Mouse (Mus musculus) CH12.LX (cell line): Measurements from ENCODE around the gene Rbfox1. TPM values are rescaled to one million over a fixed set of nuclear protein-coding genes. Genes with fewer than 3 reads are reported as not detected.

Experiments
- DNase-seq: peaks from one replicate; pipeline ENCODE4 v3.0.0-alpha.2; 2013; ENCODE audit errors: extremely low read depth
- H3K27ac ChIP-seq: 2 replicates; pipeline ENCODE4 v1.5.1; 2012; ENCODE audit warnings: low read depth, mild to moderate bottlenecking, control low read depth, moderate library complexity; ENCODE audit not compliant: insufficient read depth
- H3K27me3 ChIP-seq: replicated peaks from 2 replicates; pipeline ENCODE3; 2012; ENCODE audit warnings: inconsistent platforms
- H3K36me3 ChIP-seq, 2 experiments: replicated peaks in 1 of 2; 2 replicates each; pipeline versions ENCODE3 to v1.6.1; 2012; ENCODE audit warnings: inconsistent platforms in 1 of 2, low read length in 1 of 2, mild to moderate bottlenecking in 1 of 2, mixed read lengths in 1 of 2, moderate library complexity in 1 of 2; ENCODE audit not compliant: control insufficient read depth in 1 of 2, insufficient read depth in 1 of 2
- H3K4me1 ChIP-seq, 2 experiments: 2 replicates each; pipeline ENCODE4 v1.6.1; 2012; ENCODE audit warnings: inconsistent platforms in 1 of 2, moderate library complexity in 1 of 2; ENCODE audit not compliant: insufficient read depth in 2 of 2, control insufficient read depth in 1 of 2
- H3K4me2 ChIP-seq: 2 replicates; pipeline ENCODE4 v1.6.1; 2012; ENCODE audit warnings: low read depth, mild to moderate bottlenecking, control low read depth; ENCODE audit not compliant: poor library complexity, insufficient read depth, severe bottlenecking
- H3K4me3 ChIP-seq, 3 experiments: fragments of 150-350 bp in 1 of 3; sonication (generic) in 1 of 3; replicated peaks in 1 of 3; 2 replicates each; pipeline versions ENCODE3 to v1.5.1; 2011 to 2012; ENCODE audit warnings: low read depth in 2 of 3, low read length in 2 of 3, mild to moderate bottlenecking in 2 of 3, moderate library complexity in 2 of 3, control low read depth in 1 of 3, improper control_type of control experiment in 1 of 3, inconsistent platforms in 1 of 3, mixed read lengths in 1 of 3; ENCODE audit not compliant: poor library complexity in 1 of 3
- H3K79me2 ChIP-seq: replicated peaks from 2 replicates; pipeline ENCODE4 v1.6.1; 2012; ENCODE audit warnings: mild to moderate bottlenecking, moderate library complexity; ENCODE audit not compliant: control insufficient read depth, poor library complexity, insufficient read depth, severe bottlenecking; ENCODE audit errors: extremely low read depth
- H3K9ac ChIP-seq: 2 replicates; pipeline ENCODE4 v1.6.1; 2012; ENCODE audit warnings: low read depth, mild to moderate bottlenecking, control low read depth, moderate library complexity; ENCODE audit not compliant: insufficient read depth
- H3K9me3 ChIP-seq: replicated peaks from 2 replicates; pipeline ENCODE3; 2012; ENCODE audit warnings: low read length, inconsistent platforms, mixed read lengths
- BHLHE40 ChIP-seq: IDR thresholded peaks from 2 replicates; pipeline ENCODE4 v1.6.1; 2011; ENCODE audit warnings: mild to moderate bottlenecking, low read depth, low read length, improper control_type of control experiment
- CTCF ChIP-seq, 2 experiments: IDR thresholded peaks in 1 of 2; conservative IDR thresholded peaks in 1 of 2; 2 replicates each; pipeline ENCODE4 v1.5.1; 2011 to 2012; ENCODE audit warnings: low read depth in 2 of 2, low read length in 2 of 2, improper control_type of control experiment in 1 of 2, inconsistent platforms in 1 of 2, mild to moderate bottlenecking in 1 of 2, moderate library complexity in 1 of 2
- EP300 ChIP-seq: IDR thresholded peaks from 2 replicates; pipeline ENCODE4 v1.6.1; 2011; ENCODE audit warnings: low read length, improper control_type of control experiment
- ETS1 ChIP-seq: conservative IDR thresholded peaks from 2 replicates; pipeline ENCODE4 v1.6.1; 2012; ENCODE audit warnings: low read depth, mild to moderate bottlenecking, inconsistent platforms, low read length, improper control_type of control experiment, moderate library complexity
- GABPA ChIP-seq: IDR thresholded peaks from 2 replicates; pipeline ENCODE4 v1.6.1; 2012; ENCODE audit warnings: low read depth, low read length, improper control_type of control experiment, inconsistent platforms; ENCODE audit not compliant: insufficient replicate concordance
- IRF4 ChIP-seq: IDR thresholded peaks from 2 replicates; pipeline ENCODE4 v1.6.1; 2014; ENCODE audit warnings: low read depth, mild to moderate bottlenecking, inconsistent platforms, low read length, improper control_type of control experiment
- JUN ChIP-seq: IDR thresholded peaks from 2 replicates; pipeline ENCODE4 v1.6.1; 2011; ENCODE audit warnings: low read depth, mild to moderate bottlenecking, low read length, improper control_type of control experiment, moderate library complexity; ENCODE audit not compliant: insufficient read depth
- JUND ChIP-seq: conservative IDR thresholded peaks from 2 replicates; pipeline ENCODE4 v1.6.1; 2011; ENCODE audit warnings: low read depth, low read length, improper control_type of control experiment
- MXI1 ChIP-seq: IDR thresholded peaks from 2 replicates; pipeline ENCODE4 v1.6.1; 2011; ENCODE audit warnings: mild to moderate bottlenecking, low read depth, low read length, improper control_type of control experiment
- NELFE ChIP-seq: IDR thresholded peaks from 2 replicates; pipeline ENCODE4 v1.6.1; 2011; ENCODE audit warnings: low read depth, low read length, improper control_type of control experiment
- NRF1 ChIP-seq: IDR thresholded peaks from 2 replicates; pipeline ENCODE4 v1.6.1; 2014; ENCODE audit warnings: low read depth, mild to moderate bottlenecking, inconsistent platforms, low read length, improper control_type of control experiment, moderate library complexity
- PAX5 ChIP-seq: IDR thresholded peaks from 2 replicates; pipeline ENCODE4 v1.6.1; 2012; ENCODE audit warnings: low read length, inconsistent platforms, mixed read lengths
- POLR2A ChIP-seq: IDR thresholded peaks from 2 replicates; pipeline ENCODE4 v1.6.1; 2011; ENCODE audit warnings: low read depth, mild to moderate bottlenecking, improper control_type of control experiment, low read length
- RAD21 ChIP-seq: IDR thresholded peaks from 2 replicates; pipeline ENCODE4 v1.6.1; 2011; ENCODE audit warnings: low read depth, mild to moderate bottlenecking, low read length, improper control_type of control experiment, moderate library complexity
- SIN3A ChIP-seq: IDR thresholded peaks from 2 replicates; pipeline ENCODE4 v1.6.1; 2012; ENCODE audit warnings: low read length, improper control_type of control experiment, inconsistent platforms
- ZKSCAN1 ChIP-seq: IDR thresholded peaks from 2 replicates; pipeline ENCODE4 v1.6.1; 2012; ENCODE audit warnings: low read depth, inconsistent platforms, low read length, improper control_type of control experiment, borderline replicate concordance
- ZNF384 ChIP-seq: IDR thresholded peaks from 2 replicates; pipeline ENCODE4 v1.6.1; 2012; ENCODE audit warnings: low read depth, low read length, improper control_type of control experiment, inconsistent platforms
- dilution Hi-C: fragments of 300-500 bp; cut with MboI; formaldehyde crosslinking; loops from 2 replicates; pipeline ENCODE4 v1.14.3; 2020; ENCODE audit warnings: low sequenced_read_pairs; ENCODE audit not compliant: extremely low pct_unique_long_range_greater_than_20kb, extremely low pct_ligation_motif_present
- in situ Hi-C: fragments of 300-500 bp; cut with MboI; formaldehyde crosslinking; loops from 3 replicates; pipeline ENCODE4 v1.14.3; 2019; ENCODE audit warnings: low sequenced_read_pairs, low pct_ligation_motif_present, low pct_unique_long_range_greater_than_20kb, mixed read lengths
- polyA plus RNA-seq: library from polyadenylated mRNA; unstranded; fragments of >175 nt; gene quantifications from 2 replicates; pipeline ENCODE4 v1.2.1, GENCODE M21; 2012; ENCODE audit warnings: low read depth; ENCODE audit not compliant: insufficient read length
- total RNA-seq, 2 experiments: library from RNA; depleted of rRNA; stranded (reverse); fragments of 300-350 nt in 1 of 2; fragments of >200 nt in 1 of 2; gene quantifications; 2 replicates each; pipeline ENCODE4 v1.2.3; 2012 to 2014

Gene Rbfox1
- total and polyA plus RNA-seq, 3 experiments: not detected

DNA sequence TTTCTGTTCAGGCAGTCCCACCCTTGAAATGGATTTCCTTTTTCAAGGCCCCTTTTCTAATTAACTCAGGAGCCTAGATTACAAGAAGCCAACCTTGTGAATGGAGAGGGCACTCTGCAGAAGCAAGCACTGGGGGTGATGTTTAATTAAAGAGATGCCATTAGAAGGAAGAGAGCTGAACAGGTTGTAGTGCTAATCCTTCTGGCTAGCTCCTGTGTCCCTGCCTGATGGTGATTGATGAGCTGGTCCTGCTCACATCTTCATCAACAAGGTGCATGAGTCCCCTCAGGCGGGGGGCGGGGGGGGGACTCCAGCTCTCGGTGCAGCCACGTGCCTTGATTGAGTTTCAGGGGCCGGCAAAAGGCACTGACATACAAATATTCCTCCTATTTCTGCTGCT lies 1312.8 kb downstream of the Rbfox1 start:
- no peak for DNase-seq
- H3K79me2 ChIP-seq: no peaks in the 10 kb centered on the region
- H3K9ac ChIP-seq: no peak overlapping the region
- no peak overlapping the region for H3K4me2 ChIP-seq
- no peaks in the 10 kb centered on the region for H3K36me3 ChIP-seq
- H3K27ac ChIP-seq: no peak overlapping the region
- dilution Hi-C loops (no loop called here), in situ Hi-C loops (no loop called here)
- no peak overlapping the region for H3K4me3 ChIP-seq
- no peaks in the 10 kb centered on the region for H3K27me3 ChIP-seq
- TF ChIP-seq ZNF384 (no peak), CTCF (conservative IDR thresholded peaks at IDR 0.05 in 1 of 2, IDR thresholded peaks at IDR 0.05 in 1 of 2; ENCODE audit: low read depth in 2 of 2, low read length in 2 of 2) (no peak), JUN (no peak), ZKSCAN1 (no peak), POLR2A (no peak), RAD21 (no peak), MXI1 (no peak), ETS1 (no peak), NELFE (no peak), EP300 (no peak)
- peaks cover 82% of the 10 kb centered on the region for H3K9me3 ChIP-seq
- H3K4me1 ChIP-seq: no peaks in the 10 kb centered on the region

DNA sequence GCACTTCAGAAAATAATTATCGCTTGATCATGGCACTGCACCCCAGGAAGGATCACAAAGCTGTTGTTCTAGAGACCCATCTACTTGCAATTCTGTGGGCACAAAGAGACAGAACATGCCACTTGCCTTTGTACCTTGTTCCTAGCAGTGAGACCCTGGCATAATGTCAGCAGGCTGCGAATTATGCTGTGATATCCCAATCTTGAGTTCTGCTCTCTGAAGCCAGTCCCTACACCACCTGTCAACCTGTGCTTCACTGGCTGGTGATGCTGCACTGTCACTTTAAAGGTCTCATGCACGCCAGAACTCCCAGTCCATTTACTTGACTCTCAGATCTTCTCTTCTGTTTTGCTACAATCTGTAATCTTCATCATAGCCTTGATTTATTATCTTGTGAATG lies 1315.1 kb downstream of the Rbfox1 start:
- dilution Hi-C loops (no loop called here), in situ Hi-C loops (no loop called here)
- Histone ChIP-seq H3K4me2 (no peak overlapping the region), H3K9ac (no peak overlapping the region), H3K9me3 (peaks cover 66% of the 10 kb centered on the region), H3K27me3 (no peaks in the 10 kb centered on the region), H3K36me3 (no peaks in the 10 kb centered on the region), H3K4me1 (no peaks in the 10 kb centered on the region), H3K79me2 (no peaks in the 10 kb centered on the region), H3K27ac (no peak overlapping the region), H3K4me3 (no peak overlapping the region)
- no peak for DNase-seq
- TF ChIP-seq BHLHE40 (no peak), JUND (no peak), ETS1 (no peak), EP300 (no peak), IRF4 (no peak), SIN3A (no peak), GABPA (no peak)

GRCm38 (mm10) chr16:7201816-7202215 lies 1316.7 kb downstream of the Rbfox1 start:
- dilution Hi-C loops: no loop called here
- Histone ChIP-seq H3K9ac (no peak overlapping the region), H3K4me2 (no peak overlapping the region), H3K27me3 (no peaks in the 10 kb centered on the region), H3K9me3 (peaks cover 69% of the 10 kb centered on the region), H3K79me2 (no peaks in the 10 kb centered on the region), H3K4me3 (no peak overlapping the region), H3K27ac (no peak overlapping the region), H3K36me3 (no peaks in the 10 kb centered on the region), H3K4me1 (no peaks in the 10 kb centered on the region)
- no peak for DNase-seq
- TF ChIP-seq PAX5 (no peak), ZNF384 (no peak), NRF1 (no peak)
- in situ Hi-C loops: no loop called here
